Mouse (Mus musculus) forebrain, embryonic 12.5 days (tissue): ENCODE measurements around the gene Scgb2b24. TPM values are rescaled to one million over a fixed set of nuclear protein-coding genes. Genes with fewer than 3 reads are reported as not detected.

ENCODE experiments used
- ATAC-seq: fragments of 200-750 bp; cut with Nextera tagmentation; 2 replicates; pipeline ENCODE4 v1.8.0; 2017; ENCODE audit warnings: moderate TSS enrichment; ENCODE audit not compliant: low FRiP score
- H3K27ac ChIP-seq: fragments of 300-500 bp; sonication (generic); 2 replicates; pipeline ENCODE4 v1.5.1; 2016; ENCODE audit warnings: mild to moderate bottlenecking
- H3K27me3 ChIP-seq: fragments of 300-500 bp; sonication (generic); 2 replicates; pipeline ENCODE4 v1.6.1; 2016; ENCODE audit warnings: mild to moderate bottlenecking
- H3K36me3 ChIP-seq: fragments of 300-500 bp; sonication (generic); replicated peaks from 2 replicates; pipeline ENCODE4 v1.6.1; 2016; ENCODE audit warnings: mild to moderate bottlenecking
- H3K4me1 ChIP-seq: fragments of 300-500 bp; sonication (generic); 2 replicates; pipeline ENCODE4 v1.6.1; 2016
- H3K4me2 ChIP-seq: fragments of 300-500 bp; sonication (generic); 2 replicates; pipeline ENCODE4 v1.6.1; 2016; ENCODE audit warnings: mild to moderate bottlenecking, moderate library complexity
- H3K4me3 ChIP-seq: fragments of 300-500 bp; sonication (generic); replicated peaks from 2 replicates; pipeline ENCODE4 v1.5.1; 2016; ENCODE audit warnings: mild to moderate bottlenecking
- H3K9ac ChIP-seq: fragments of 300-500 bp; sonication (generic); 2 replicates; pipeline ENCODE4 v1.6.1; 2016; ENCODE audit warnings: mild to moderate bottlenecking
- H3K9me3 ChIP-seq: fragments of 300-500 bp; sonication (generic); 2 replicates; pipeline ENCODE4 v1.6.1; 2016
- WGBS: fragments of 180-500 bp; shearing (Covaris S2); methylation state at CpG from one replicate; pipeline ENCODE4 v1.1.7; 2016; 5-methylcytosine and 5-hydroxymethylcytosine counted together
- polyA plus RNA-seq: library from polyadenylated mRNA; unstranded; fragments of >200 nt; fragmentation: Nextera tagmentation; extraction: Ambion mirVana; gene quantifications from 2 replicates; pipeline ENCODE4 v1.2.1, GENCODE M21; 2016

Gene Scgb2b24
- not detected in 2 replicates for polyA plus RNA-seq

DNA sequence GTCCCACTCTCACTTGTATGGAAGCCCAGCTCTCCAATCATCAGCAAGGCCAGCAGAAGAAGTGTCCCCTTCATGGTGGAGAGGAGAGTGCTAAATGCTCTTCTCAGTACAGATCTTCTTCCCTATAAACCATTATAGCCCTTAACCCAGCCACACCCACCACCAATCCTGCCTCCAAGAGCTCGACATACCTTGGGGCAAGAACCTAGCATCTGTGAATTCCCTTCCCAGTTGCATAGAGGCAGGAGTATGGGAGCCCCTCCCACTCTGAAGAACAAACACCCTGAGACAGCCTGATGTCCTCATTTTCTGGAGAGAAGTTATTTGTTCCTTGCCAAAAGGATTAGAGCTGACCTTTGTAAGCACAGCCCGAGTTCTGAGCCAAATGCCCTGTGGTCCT lies at the start of gene Scgb2b24:
Gene Scgb2b24, minus strand, starts transcription at position 101 of the 400 bp plus-strand sequence.
- Histone ChIP-seq H3K27ac (no peak within 1 kb of the TSS), H3K9me3 (peaks cover 77% of the 10 kb centered on the region), H3K9ac (no peak within 1 kb of the TSS), H3K4me3 (no peak within 1 kb of the TSS), H3K27me3 (no peaks in the 10 kb centered on the region), H3K4me1 (no peaks in the 10 kb centered on the region), H3K4me2 (no peak within 1 kb of the TSS), H3K36me3 (no peaks in the 10 kb centered on the region)
- no peak for ATAC-seq
- 83% methylated on average over 2 of the region's 2 CpGs for WGBS

DNA sequence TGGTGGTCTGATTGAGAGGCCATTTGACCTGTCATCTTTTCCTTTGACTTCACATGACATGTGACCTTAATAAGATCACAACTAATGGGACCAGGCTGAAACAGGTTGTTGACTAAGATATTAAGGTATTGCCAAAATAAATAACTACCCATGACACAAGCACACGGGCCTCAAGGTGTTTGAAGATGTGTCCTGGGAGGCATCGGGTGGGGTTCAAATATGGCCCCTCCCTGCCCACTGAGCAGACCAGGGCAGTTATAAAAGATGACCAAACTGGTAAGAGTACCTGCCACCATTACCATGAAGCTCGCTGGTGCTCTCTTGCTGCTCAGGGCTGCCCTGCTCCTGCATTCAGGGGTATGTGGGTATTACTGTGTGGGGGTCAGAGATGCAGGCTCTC lies 4.4 kb upstream of the Scgb2b24 start, which contains the start of gene Scgb1b24:
Gene Scgb1b24, plus strand, starts transcription at position 301 of the 400 bp plus-strand sequence.
- Histone ChIP-seq H3K4me2 (no peak within 1 kb of the TSS), H3K4me3 (no peak within 1 kb of the TSS), H3K4me1 (no peaks in the 10 kb centered on the region), H3K27me3 (no peaks in the 10 kb centered on the region), H3K9me3 (peaks cover 55% of the 10 kb centered on the region), H3K27ac (no peak within 1 kb of the TSS), H3K9ac (no peak within 1 kb of the TSS), H3K36me3 (no peaks in the 10 kb centered on the region)
- WGBS, result 85% methylated on average over 3 of the region's 3 CpGs
- ATAC-seq, result no peak

DNA sequence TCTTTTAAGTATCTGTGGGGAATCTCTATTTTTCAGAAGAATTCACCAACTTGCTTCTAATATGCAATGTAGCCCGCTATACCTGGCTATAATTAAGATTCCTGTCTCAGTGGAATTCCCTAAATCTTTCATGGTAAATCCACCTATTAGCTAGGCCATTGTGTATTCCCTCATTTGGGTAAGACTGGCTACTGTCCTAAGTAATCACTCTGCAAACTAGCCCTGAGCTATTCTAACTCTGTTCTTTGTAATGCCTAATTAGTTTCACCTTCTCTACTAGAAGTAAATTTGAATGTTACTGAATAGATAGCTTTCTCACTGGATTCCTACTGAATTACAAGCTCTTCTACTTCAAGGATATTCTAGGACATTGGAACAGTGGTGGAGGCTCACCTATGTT lies 49.2 kb downstream of the Scgb2b24 start:
- no peak overlapping the region for H3K4me3 ChIP-seq
- peaks cover 48% of the 10 kb centered on the region for H3K9me3 ChIP-seq
- H3K4me2 ChIP-seq, result no peak overlapping the region
- no peak for ATAC-seq
- H3K27me3 ChIP-seq, result no peaks in the 10 kb centered on the region
- H3K9ac ChIP-seq, result no peak overlapping the region
- 9% methylated on average over 1 of the region's 1 CpGs for WGBS
- no peak overlapping the region for H3K27ac ChIP-seq
- H3K36me3 ChIP-seq, result no peaks in the 10 kb centered on the region
- no peaks in the 10 kb centered on the region for H3K4me1 ChIP-seq

Other genes with a start within 250 kb of the Scgb2b24 start
- not detected in 2 replicates for gene Scgb2b21, start 218.9 kb downstream of the Scgb2b24 start, polyA plus RNA-seq
- gene Scgb1b24, start 4.5 kb upstream of the Scgb2b24 start, polyA plus RNA-seq, result not detected in 2 replicates
- not detected in 2 replicates for gene Scgb2b26, start 205.7 kb upstream of the Scgb2b24 start, polyA plus RNA-seq